In genomic region chr5:123317992-123318391, GRCm38 (mm10) we compare ENCODE assay signal across 8 mouse cellular contexts. TPM values are rescaled to one million over a fixed set of nuclear protein-coding genes. Genes with fewer than 3 reads are reported as not detected.
DNase-seq lines count a peak whose midpoint lies in the region; ATAC-seq and TF ChIP-seq lines count a peak whose summit lies in the region.

No protein-coding gene starts in this region.

- no peaks in the 10 kb centered on the region for H3K36me3 ChIP-seq in hindbrain, embryonic 15.5 days

- H3K9ac ChIP-seq in hindbrain, embryonic 15.5 days: no peak overlapping the region

- no peak for DNase-seq in layer of hippocampus, adult 2 months (ENCODE audit: low spot score in 2 of 2)
- no peak for DNase-seq in layer of hippocampus, adult 9-11 months
- DNase-seq in brain, adult 2 months (ENCODE audit: low read depth, low spot score): peak; percentile 37
- peak; percentile 34 for DNase-seq in lung, adult 2 months
- peak; percentile 57 for DNase-seq in thymus, postnatal 25 days
- DNase-seq in left cerebral cortex, postnatal 4 days: no peak
- no peak for DNase-seq in gastrocnemius, postnatal 36 days

- H3K4me3 ChIP-seq in layer of hippocampus, adult 2 months: peak overlapping the region; percentile 28; the same call in 1 of the 2 replicates
- no peak overlapping the region for H3K4me3 ChIP-seq in hindbrain, embryonic 15.5 days
- peak overlapping the region; percentile 33 for H3K4me3 ChIP-seq in lung, adult 2 months (replicated peaks; ENCODE audit: extremely low read depth, low read depth, low read length)

- H3K4me2 ChIP-seq in hindbrain, embryonic 15.5 days: peak overlapping the region; percentile 18

- no peak for TF ChIP-seq POLR2A in lung, adult 2 months (IDR thresholded peaks at IDR 0.05; ENCODE audit: borderline replicate concordance, extremely low read depth, low read depth, low read length)

- peaks cover 6% of the 10 kb centered on the region for H3K4me1 ChIP-seq in hindbrain, embryonic 15.5 days (replicated peaks)
- H3K4me1 ChIP-seq in lung, adult 2 months (ENCODE audit: control insufficient read depth, insufficient read depth, low read length): 0 out of 2 replicates have a peak, but pooled peaks cover 2% of the 10 kb centered on the region

- no peak for ATAC-seq in hindbrain, embryonic 15.5 days (ENCODE audit: low FRiP score, low read depth)

- no peaks in the 10 kb centered on the region for H3K9me3 ChIP-seq in hindbrain, embryonic 15.5 days

- intact Hi-C loops in left cerebral cortex, postnatal 4 days (cut with DNase I): no loop called here
- intact Hi-C loops in gastrocnemius, postnatal 36 days (cut with DNase I): no loop called here

- H3K27me3 ChIP-seq in hindbrain, embryonic 15.5 days: no peaks in the 10 kb centered on the region

- WGBS in hindbrain, embryonic 15.5 days: 32% methylated on average over 6 of the region's 6 CpGs
- 4% methylated on average over 6 of the region's 6 CpGs for WGBS in lung, adult 2 months

- no peak overlapping the region for H3K27ac ChIP-seq in layer of hippocampus, adult 2 months
- no peak overlapping the region for H3K27ac ChIP-seq in hindbrain, embryonic 15.5 days (replicated peaks)

- no peak for TF ChIP-seq CTCF in layer of hippocampus, adult 2 months (conservative IDR thresholded peaks at IDR 0.05)
- no peak for TF ChIP-seq CTCF in lung, adult 2 months (IDR thresholded peaks at IDR 0.05; ENCODE audit: insufficient read depth, low read length)

RNA-seq across cellular contexts. Expression of gene Bcl7a, which starts 25.6 kb away (rescaled TPM):
- total RNA-seq in layer of hippocampus, adult 2 months (2021): 10 to 100 TPM; 67.4 to 70.2 TPM
- polyA plus RNA-seq in hindbrain, embryonic 15.5 days (2015; fragmentation: Nextera tagmentation; extraction: Ambion mirVana): 38.7 and 40.0 TPM in 2 replicates
- polyA plus RNA-seq in lung, adult 2 months (2012; rRNA removed): 9.4 and 11.9 TPM in 2 replicates
- 10 to 100 TPM; 95.1 to 98.4 TPM for total RNA-seq in left cerebral cortex, postnatal 4 days (2021)
- 10 to 100 TPM in 1 of 2 experiments, 1 to 10 TPM in 1; 6.6 to 10.7 TPM for total RNA-seq in gastrocnemius, postnatal 36 days (2021)

Comparison
In these comparisons a context has a peak if more than half of its experiments do, and no peak if none do; other contexts are left out.
1. DNase-seq: peak in brain, adult 2 months (single experiment), lung, adult 2 months (single experiment) and thymus, postnatal 25 days (single experiment); none in layer of hippocampus, adult 2 months (0 of 2), layer of hippocampus, adult 9-11 months (single experiment), left cerebral cortex, postnatal 4 days (single experiment) and gastrocnemius, postnatal 36 days (0 of 2).
2. RNA of gene Bcl7a, which starts 25.6 kb away (total RNA-seq): 95.1 to 98.4 TPM in left cerebral cortex, postnatal 4 days and 67.4 to 70.2 TPM in layer of hippocampus, adult 2 months; 6.6 to 10.7 TPM in gastrocnemius, postnatal 36 days; every median in the first group is over 4 times any median in the second.